Mouse (Mus musculus) heart, adult 2 months (tissue): ENCODE data around the gene Dock1.

Experiments used
- CTCF ChIP-seq: fragments of 200-600 bp; IDR thresholded peaks from 2 replicates; pipeline ENCODE4 v1.8.1; 2022; ENCODE audit warnings: antibody characterized with exemption, mild to moderate bottlenecking, moderate library complexity
- EP300 ChIP-seq: fragments of 200-500 bp; IDR thresholded peaks from 2 replicates; pipeline ENCODE4 v1.6.1; 2011; ENCODE audit warnings: low read depth, low read length, control low read depth; ENCODE audit not compliant: insufficient read depth
- POLR2A ChIP-seq: fragments of 200-500 bp; IDR thresholded peaks from 2 replicates; pipeline ENCODE4 v1.6.1; 2011; ENCODE audit warnings: mild to moderate bottlenecking, low read depth, low read length, control low read depth; ENCODE audit not compliant: insufficient read depth

- no peak for TF ChIP-seq CTCF
- no peak for TF ChIP-seq POLR2A
- no peak for TF ChIP-seq EP300
Observed at GRCm38 (mm10) chr7:135043931-135044765, 373.7 kb downstream of the Dock1 start.
